Mouse (Mus musculus) lung, postnatal 14 days (tissue): ENCODE results near the gene Kat14.
A peak's percentile ranks its signal among the peaks of the same experiment; 100 is the strongest.
"Not testable (repeated sequence)": the region's sequence is repeated elsewhere in the genome, so short reads cannot be mapped to it uniquely, and the experiment has no call there.

Source experiments
- DNase-seq: peaks from one replicate; pipeline ENCODE4 v3.0.0; 2021

The Kat14 gene

GRCm38 (mm10) chr2:144368400-144369019 lies at the start of gene Kat14, which contains the start of gene Pet117:
Kat14 (plus strand) TSS chr2:144368983.
Pet117 (plus strand) TSS chr2:144368996.
- peak; percentile 97 for DNase-seq

DNA sequence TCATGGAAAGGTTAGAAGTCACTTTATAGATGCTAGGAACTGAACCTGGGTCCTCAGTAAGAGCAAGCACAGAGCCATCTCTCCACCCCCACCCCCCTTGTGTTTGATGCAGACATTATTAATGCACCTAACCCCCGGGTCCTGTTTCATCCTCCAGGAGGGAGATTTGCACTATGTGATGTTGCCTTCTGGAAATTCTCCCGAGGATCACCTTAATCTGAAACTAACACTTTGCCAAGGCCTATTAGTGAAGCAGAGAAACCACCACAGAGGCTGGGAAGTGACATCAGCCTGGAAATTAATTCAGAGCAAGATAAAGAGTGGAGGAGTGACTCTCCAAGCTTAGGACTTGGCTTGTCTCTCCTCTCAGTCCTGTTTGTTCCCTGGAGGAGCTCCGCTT lies 44.6 kb upstream of the Kat14 start:
- no peak for DNase-seq

DNA sequence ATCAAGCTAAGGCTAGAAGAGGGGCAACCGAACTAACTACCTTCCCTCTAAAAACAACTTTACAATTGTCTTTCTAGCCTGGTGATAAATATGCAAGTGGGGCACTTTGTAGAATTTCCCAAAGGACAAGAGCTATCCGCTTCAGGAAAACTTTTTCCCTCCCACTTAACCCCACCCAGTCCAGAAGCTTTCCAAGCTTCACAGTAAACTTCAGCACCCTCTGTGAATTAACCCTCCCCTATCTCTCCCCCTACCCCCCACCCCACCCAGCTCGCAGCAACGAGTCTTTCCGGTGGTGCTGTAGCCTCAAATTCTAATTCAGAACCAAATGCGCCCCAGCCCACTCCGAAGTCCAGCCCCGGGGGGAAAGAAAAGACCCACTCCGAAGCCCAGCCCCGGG lies 39.3 kb upstream of the Kat14 start:
- DNase-seq: no peak

GRCm38 (mm10) chr2:144329937-144330336 lies 38.8 kb upstream of the Kat14 start:
- DNase-seq: no peak

GRCm38 (mm10) chr2:144330352-144330959 lies 38.3 kb upstream of the Kat14 start:
- DNase-seq: no peak

DNA sequence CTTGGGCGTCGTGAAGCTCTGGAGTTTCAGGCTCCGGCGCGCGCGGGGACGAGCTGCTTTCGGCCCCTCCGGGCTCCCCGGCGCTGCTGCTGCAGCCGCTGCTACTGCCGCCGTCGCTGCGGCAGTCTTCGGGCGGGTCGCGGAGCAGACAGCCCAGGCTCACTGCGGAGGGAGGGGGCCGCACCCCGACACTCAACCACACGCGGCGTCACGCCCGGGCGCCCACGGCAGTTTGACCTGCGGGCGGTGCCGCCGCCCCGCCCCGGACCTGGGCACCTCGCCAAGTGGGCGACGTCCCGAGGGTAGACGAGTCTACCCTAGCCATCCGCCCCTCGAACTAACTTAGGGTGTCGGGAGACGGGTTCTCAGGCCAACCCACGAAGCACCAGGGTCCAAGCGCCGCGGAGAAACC lies 37.8 kb upstream of the Kat14 start:
- peak; percentile 44 for DNase-seq

DNA sequence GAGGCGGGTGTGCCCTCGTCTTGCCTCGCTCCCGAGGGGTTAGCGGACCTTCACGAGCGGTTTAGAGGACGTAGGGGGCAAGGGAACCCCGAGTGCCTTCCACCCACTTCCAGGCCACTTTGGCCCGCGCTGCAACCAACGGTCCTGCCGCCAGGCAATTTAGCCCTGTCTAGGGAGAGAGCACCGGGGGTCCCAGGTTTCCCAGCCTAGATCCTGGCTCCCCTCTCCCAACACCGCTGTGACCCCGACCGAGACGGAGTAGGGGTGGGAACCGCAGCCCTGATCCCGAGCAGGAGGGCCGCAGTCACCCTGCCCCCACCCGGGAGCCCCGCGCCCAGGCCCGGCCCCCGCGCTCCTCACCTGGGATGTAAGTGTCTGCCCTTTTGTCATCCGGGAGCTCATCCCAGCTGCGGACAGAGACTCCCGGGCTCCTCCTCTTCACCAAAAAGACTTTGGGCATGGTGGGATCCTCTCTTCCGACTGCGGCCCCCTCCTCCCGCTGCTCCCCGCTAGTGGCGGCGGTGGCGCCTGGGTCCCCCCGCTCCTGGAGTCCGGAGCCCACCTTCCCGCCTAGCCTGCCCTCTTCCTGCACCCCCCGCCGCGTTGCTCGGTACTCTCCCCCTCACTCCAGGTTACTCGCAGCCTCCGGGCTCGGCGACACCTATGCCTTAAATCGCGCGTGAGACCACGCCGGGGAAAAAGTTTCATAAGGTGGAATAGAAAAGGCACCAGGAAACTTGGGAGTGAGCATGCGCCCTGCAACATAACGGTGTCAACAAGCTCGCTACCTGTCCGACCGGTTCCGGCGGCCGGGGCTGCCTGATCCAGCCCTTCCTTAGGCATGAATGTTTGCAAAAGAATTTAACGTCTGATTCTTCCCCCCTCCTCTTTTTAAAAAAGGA lies 37.1 kb upstream of the Kat14 start, which contains the start of gene Ovol2:
Gene Ovol2, minus strand, starts transcription at position 746 of the 902 bp plus-strand sequence.
- peak; percentile 76 for DNase-seq

DNA sequence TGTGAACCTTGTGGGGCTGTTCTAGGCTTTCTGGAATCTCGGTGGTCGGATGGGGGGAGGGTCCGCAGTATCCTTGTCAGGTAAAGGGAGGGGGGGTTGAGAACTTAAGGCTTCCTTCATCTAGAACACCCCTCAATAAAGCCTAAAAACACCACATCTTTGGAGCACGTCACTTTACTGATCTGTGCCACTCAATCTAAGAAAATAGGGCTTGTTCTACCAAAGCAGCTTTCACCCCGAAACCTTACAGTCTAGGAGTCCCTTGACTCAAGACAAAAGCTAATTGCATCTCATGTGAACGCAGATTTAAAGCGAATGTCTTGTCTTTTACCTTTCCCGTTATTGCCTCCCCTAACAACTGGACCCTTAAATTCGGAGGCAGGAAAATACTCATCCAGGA lies 36.3 kb upstream of the Kat14 start:
- no peak for DNase-seq

DNA sequence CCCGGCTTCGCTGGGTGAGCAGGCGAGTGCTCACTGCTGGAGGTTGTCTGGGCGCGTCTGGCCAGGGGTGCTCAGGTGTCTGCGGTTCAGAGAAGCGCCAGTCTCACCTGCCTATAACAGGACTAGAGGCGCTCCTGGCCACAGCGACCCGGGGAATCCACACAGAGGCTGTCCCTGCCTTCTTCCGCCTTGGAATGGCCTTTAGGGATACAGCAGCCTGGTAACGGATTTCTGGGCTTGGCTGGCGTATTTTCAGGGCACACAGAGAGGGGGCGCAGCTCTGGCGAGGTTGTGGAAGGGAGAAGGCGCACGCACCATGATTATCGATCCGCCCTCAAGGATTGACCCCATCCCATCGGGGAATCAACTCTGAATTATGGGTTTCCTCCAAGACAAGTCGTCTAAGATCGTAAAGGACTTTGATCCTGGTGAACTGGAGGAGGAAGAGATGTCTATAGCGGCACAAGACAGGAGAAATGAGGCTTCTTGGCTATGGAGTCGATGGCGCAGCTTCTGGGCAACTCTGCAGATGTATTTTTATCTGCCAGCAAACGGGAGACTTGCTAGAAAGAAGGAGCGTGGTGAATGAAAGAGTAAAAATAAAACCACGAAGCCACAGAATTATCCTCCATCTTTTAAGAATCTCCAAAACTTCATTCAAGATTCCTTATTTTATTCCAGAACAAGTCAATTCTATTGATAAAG lies 35.5 kb upstream of the Kat14 start:
- no peak for DNase-seq

- no peak for DNase-seq
Measured at GRCm38 (mm10) chr2:144337230-144337629, 31.6 kb upstream of the Kat14 start.

DNA sequence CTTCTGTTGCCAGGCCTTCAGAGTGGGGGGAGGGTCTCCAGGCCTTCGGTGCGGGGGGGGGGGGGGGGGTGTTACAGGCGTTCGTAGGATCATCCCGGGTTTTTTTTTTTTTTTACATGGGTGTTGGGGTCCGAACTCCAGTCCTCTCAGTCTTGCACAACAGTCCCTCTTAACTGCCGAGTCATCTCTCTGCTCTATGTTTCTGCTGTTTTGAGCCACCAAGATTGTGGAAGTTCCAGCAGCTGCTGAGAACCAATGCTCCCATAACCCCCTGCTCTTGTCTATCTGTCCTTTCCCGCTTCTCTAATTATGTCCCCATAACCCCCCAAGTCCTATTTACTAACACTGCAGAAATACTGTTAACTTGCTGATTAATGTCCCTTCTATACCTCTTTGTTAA lies 31.1 kb upstream of the Kat14 start:
- no peak for DNase-seq

- DNase-seq: not testable (repeated sequence)
Measured at GRCm38 (mm10) chr2:144338149-144338548, 30.6 kb upstream of the Kat14 start.

GRCm38 (mm10) chr2:144343158-144343557 lies 25.6 kb upstream of the Kat14 start:
- DNase-seq: no peak

DNA sequence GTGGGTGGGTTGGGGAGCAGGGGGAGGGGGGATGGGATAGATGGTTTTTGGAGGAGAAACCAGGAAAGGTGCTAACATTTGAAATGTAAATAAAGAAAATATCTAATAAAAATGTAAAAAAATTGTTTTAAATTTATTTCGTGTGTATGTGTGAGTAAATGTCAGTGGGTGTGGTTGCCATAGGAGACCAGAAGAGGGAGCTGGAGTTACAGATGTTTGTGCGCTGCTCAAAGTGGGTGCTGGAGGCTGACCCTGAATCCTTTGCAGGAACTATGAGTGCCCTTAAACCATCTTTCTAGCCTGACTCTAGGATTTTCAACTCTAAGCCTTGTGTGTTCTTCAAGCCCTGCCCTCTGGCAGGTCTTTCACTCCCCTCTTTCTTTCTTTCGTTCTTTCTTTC lies 20.3 kb upstream of the Kat14 start:
- no peak for DNase-seq

DNA sequence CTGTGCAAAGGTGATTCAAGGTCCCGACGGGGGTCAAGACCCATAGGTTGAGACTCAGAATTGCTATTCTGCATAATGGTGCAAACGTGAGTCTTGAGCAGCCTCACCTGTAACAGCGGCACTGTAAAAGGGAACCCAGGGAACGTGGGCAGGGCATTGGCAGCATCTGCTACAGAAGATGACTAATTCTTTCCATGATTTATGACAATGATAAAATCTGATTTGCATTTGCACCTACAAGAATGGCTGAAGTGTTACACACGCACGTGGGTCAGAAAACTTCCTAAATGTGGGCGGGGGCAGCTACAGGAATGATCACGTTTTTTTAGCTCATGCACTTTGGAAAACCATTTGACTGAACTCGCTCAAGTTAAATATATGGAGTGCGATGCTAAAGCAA lies 15.9 kb upstream of the Kat14 start:
- DNase-seq: no peak

- no peak for DNase-seq
Measured at GRCm38 (mm10) chr2:144369020-144369421, 238 bp downstream of the Kat14 start.

- no peak for DNase-seq
Measured at GRCm38 (mm10) chr2:144369511-144369910, 728 bp downstream of the Kat14 start.

- DNase-seq: no peak
Measured at GRCm38 (mm10) chr2:144371566-144371965, 2.8 kb downstream of the Kat14 start.

GRCm38 (mm10) chr2:144373063-144373462 lies 4.3 kb downstream of the Kat14 start:
- DNase-seq: no peak

GRCm38 (mm10) chr2:144375063-144375703 lies 6.4 kb downstream of the Kat14 start:
- no peak for DNase-seq

- no peak for DNase-seq
Measured at GRCm38 (mm10) chr2:144381293-144381692, 12.5 kb downstream of the Kat14 start.

DNA sequence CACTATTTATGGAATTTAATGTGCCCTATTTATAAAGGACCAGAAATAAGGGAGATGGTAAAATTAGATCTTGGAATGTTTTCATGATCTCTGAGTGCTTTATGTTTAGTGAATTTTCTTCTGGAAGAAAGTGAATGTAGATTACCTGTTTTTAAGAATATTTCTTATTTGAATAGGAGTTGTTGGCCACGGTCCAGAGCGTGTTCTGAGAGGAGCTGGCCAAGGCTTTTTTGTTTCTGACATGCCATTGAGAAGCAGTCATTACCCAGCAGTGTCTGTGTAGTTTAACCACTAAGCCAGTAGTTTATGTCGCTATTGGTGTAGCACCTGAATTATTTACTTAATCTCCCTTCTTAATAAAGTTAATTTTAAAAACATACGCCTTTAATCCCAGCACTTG lies 13.0 kb downstream of the Kat14 start:
- DNase-seq: no peak
